Mouse (Mus musculus) ES-Bruce4 (cell line): ENCODE data around the gene Setd2. TPM values are rescaled to one million over a fixed set of nuclear protein-coding genes. Genes with fewer than 3 reads are reported as not detected.
A peak's percentile ranks its signal among the peaks of the same experiment; 100 is the strongest.

Experiments used
- H3K27ac ChIP-seq: 2 replicates; pipeline ENCODE4 v1.5.1; 2012; ENCODE audit warnings: low read length, inconsistent platforms; ENCODE audit not compliant: insufficient read depth
- H3K27me3 ChIP-seq: 2 replicates; pipeline ENCODE4 v1.6.1; 2012; ENCODE audit warnings: mild to moderate bottlenecking, low read length, inconsistent platforms; ENCODE audit not compliant: control insufficient read depth, poor library complexity, insufficient read depth, severe bottlenecking
- H3K36me3 ChIP-seq: 2 replicates; pipeline ENCODE4 v1.6.1; 2012; ENCODE audit warnings: inconsistent platforms, mild to moderate bottlenecking, low read length, moderate library complexity; ENCODE audit not compliant: control insufficient read depth, poor library complexity, insufficient read depth, severe bottlenecking
- H3K4me1 ChIP-seq: one replicate; pipeline ENCODE4 v1.8.1; 2011; ENCODE audit warnings: low read length; ENCODE audit not compliant: control insufficient read depth, insufficient read depth
- H3K4me3 ChIP-seq: 2 replicates; pipeline ENCODE4 v1.5.1; 2011; ENCODE audit warnings: low read depth, mild to moderate bottlenecking, low read length
- H3K9ac ChIP-seq: 2 replicates; pipeline ENCODE4 v1.6.1; 2012; ENCODE audit warnings: low read depth, mild to moderate bottlenecking, inconsistent platforms; ENCODE audit not compliant: poor library complexity, severe bottlenecking
- H3K9me3 ChIP-seq: replicated peaks from 2 replicates; pipeline ENCODE4 v1.6.1; 2012; ENCODE audit warnings: mild to moderate bottlenecking, low read length, inconsistent platforms; ENCODE audit not compliant: control insufficient read depth, poor library complexity, insufficient read depth, severe bottlenecking
- CTCF ChIP-seq: IDR thresholded peaks from one replicate; pipeline ENCODE4 v1.8.1; 2011; ENCODE audit warnings: low read depth, low read length
- EP300 ChIP-seq: IDR thresholded peaks from 2 replicates; pipeline ENCODE4 v1.6.1; 2011; ENCODE audit warnings: low read depth, low read length; ENCODE audit not compliant: insufficient read depth
- POLR2A ChIP-seq: IDR thresholded peaks from one replicate; pipeline ENCODE4 v1.8.1; 2011; ENCODE audit warnings: low read length; ENCODE audit not compliant: insufficient read depth
- polyA plus RNA-seq: library from polyadenylated mRNA; stranded (reverse); fragments of >200 nt; gene quantifications from 2 replicates; pipeline ENCODE4 v1.2.4, GENCODE M21; 2011; ENCODE audit warnings: low read depth; ENCODE audit not compliant: missing spikeins, insufficient read depth, insufficient read length

Gene Setd2
- polyA plus RNA-seq, 1 experiment: 86.0 TPM

GRCm38 (mm10) chr9:110645219-110645618 is 112.8 kb downstream of the Setd2 start:
- TF ChIP-seq POLR2A (no peak), EP300 (no peak), CTCF (no peak)
- no peak overlapping the region for H3K4me3 ChIP-seq
- no peak overlapping the region for H3K9ac ChIP-seq
- H3K36me3 ChIP-seq: no peaks in the 10 kb centered on the region
- H3K4me1 ChIP-seq: no peaks in the 10 kb centered on the region
- no peaks in the 10 kb centered on the region for H3K9me3 ChIP-seq
- H3K27ac ChIP-seq: no peak overlapping the region
- H3K27me3 ChIP-seq: no peaks in the 10 kb centered on the region

DNA sequence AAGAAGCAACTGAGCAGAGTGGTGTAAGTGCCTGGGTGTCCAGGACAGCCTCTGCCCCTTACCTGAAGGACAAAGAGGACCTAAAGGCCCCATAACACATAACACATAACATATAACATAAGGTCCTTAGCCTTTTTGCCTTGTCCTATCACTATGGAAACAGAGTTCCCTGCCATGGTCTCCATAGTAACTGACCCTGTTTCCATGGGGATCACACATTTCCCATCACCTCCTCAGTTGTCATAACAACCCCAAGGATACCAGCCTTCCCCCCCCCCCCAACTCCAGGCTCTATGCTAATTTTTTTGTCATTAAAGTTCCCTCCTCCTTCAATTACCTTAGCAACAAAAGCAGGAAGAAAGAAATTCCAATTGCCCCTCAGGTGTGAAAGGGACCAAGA is 117.4 kb downstream of the Setd2 start:
- Histone ChIP-seq H3K9ac (no peak overlapping the region), H3K9me3 (no peaks in the 10 kb centered on the region), H3K27me3 (no peaks in the 10 kb centered on the region), H3K27ac (no peak overlapping the region), H3K36me3 (no peaks in the 10 kb centered on the region), H3K4me1 (peaks cover 3% of the 10 kb centered on the region), H3K4me3 (no peak overlapping the region)
- TF ChIP-seq POLR2A: no peak

DNA sequence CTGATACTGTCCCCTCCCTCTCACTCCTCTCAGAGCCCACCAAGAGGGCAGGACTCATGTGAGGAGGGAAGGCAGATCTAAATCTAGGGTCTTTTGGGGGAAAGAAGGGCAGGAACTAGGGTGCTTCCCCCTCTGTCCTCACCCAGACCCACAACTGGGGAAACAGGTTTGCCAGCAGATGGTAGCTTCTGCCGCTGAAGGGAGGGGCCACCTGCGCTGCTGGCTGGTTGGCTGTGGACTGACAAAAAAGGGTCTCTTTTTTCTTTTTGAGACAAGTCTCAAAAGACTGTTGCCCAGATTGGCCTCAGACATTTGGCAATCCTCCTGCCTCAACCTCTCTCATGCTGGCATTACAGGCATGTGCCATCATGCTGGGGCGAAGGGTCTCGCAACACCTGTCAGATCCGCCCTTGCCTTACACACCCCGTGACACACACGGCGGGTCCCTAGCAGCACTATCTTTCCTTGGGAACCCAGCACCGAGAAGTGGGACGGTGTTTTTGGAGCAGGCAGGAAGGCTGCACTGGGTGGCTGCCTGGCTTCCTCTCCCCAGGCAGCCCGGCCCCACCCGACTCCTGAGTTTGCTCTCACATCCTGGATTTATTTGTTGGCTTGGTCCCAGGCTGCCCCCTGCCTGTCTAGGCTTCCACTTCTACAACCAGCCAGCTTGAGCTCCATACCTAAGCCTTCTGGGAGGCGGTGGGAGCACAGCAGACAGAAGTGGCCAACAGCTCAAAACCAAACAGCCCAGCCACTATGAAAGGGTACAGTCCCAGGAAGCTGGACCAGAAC is 119.7 kb downstream of the Setd2 start:
- Histone ChIP-seq H3K36me3 (no peaks in the 10 kb centered on the region), H3K9ac (0 out of 2 replicates have a peak overlapping the region, but pooled peaks have one; percentile 8), H3K27ac (no peak overlapping the region), H3K27me3 (no peaks in the 10 kb centered on the region), H3K4me3 (peak overlapping the region; percentile 57), H3K4me1 (peaks cover 3% of the 10 kb centered on the region), H3K9me3 (no peaks in the 10 kb centered on the region)
- TF ChIP-seq POLR2A (no peak), CTCF (peak; percentile 30)

- Histone ChIP-seq H3K36me3 (no peaks in the 10 kb centered on the region), H3K9me3 (no peaks in the 10 kb centered on the region), H3K4me1 (peaks cover 3% of the 10 kb centered on the region), H3K27ac (no peak overlapping the region), H3K4me3 (peak overlapping the region; percentile 75), H3K27me3 (no peaks in the 10 kb centered on the region), H3K9ac (peak overlapping the region; percentile 72)
- TF ChIP-seq CTCF: no peak
- no peak for TF ChIP-seq POLR2A
- no peak for TF ChIP-seq EP300
Measured at GRCm38 (mm10) chr9:110652963-110653654, 120.7 kb downstream of the Setd2 start.

- 0 out of 2 replicates have a peak, but pooled peaks have one; percentile 26 for TF ChIP-seq EP300
- peak; percentile 58 for TF ChIP-seq POLR2A
- TF ChIP-seq CTCF: no peak
- peak within 1 kb of the TSS; percentile 72 for H3K9ac ChIP-seq
- peaks cover 3% of the 10 kb centered on the region for H3K4me1 ChIP-seq
- H3K36me3 ChIP-seq: no peaks in the 10 kb centered on the region
- no peak within 1 kb of the TSS for H3K27ac ChIP-seq
- H3K27me3 ChIP-seq: no peaks in the 10 kb centered on the region
- H3K9me3 ChIP-seq: no peaks in the 10 kb centered on the region
- H3K4me3 ChIP-seq: peak within 1 kb of the TSS; percentile 75
Measured at GRCm38 (mm10) chr9:110653655-110654461, 121.5 kb downstream of the Setd2 start, which contains the start of gene Nbeal2. Gene Nbeal2, minus strand, starts transcription at chr9:110654161.
